Mouse (Mus musculus) hindbrain, postnatal 0 days (tissue): ENCODE measurements at regions not wholly inside any gene's neighbourhood (a gene's known extent, or its start where the extent isn't known, plus 50 kb on each side); places are given as distances from the start of the nearest gene placed in this dataset.
"Not testable (repeated sequence)": the region's sequence is repeated elsewhere in the genome, so short reads cannot be mapped to it uniquely, and the experiment has no call there.

Experiments
- ATAC-seq: fragments of 200-750 bp; cut with Nextera tagmentation; 2 replicates; pipeline ENCODE4 v1.8.0; 2017; ENCODE audit warnings: mild to moderate bottlenecking, moderate TSS enrichment, moderate library complexity
- DNase-seq: peaks from one replicate; pipeline ENCODE4 v3.0.0-alpha.2; 2015; ENCODE audit warnings: low spot score
- H3K27ac ChIP-seq: fragments of 300-500 bp; sonication (generic); 2 replicates; pipeline ENCODE4 v1.5.1; 2014; ENCODE audit warnings: mild to moderate bottlenecking
- H3K27me3 ChIP-seq: fragments of 300-500 bp; sonication (generic); 2 replicates; pipeline ENCODE4 v1.6.1; 2014; ENCODE audit warnings: low read length, mixed read lengths; ENCODE audit not compliant: insufficient read depth
- H3K36me3 ChIP-seq: fragments of 300-500 bp; sonication (generic); 2 replicates; pipeline ENCODE4 v1.6.1; 2014; ENCODE audit warnings: low read length, mixed read lengths; ENCODE audit not compliant: insufficient read depth
- H3K4me1 ChIP-seq: fragments of 300-500 bp; sonication (generic); 2 replicates; pipeline ENCODE4 v1.6.1; 2014; ENCODE audit warnings: antibody characterized with exemption, low read length, mixed read lengths; ENCODE audit not compliant: insufficient read depth
- H3K4me2 ChIP-seq: fragments of 300-500 bp; sonication (generic); 2 replicates; pipeline ENCODE4 v1.6.1; 2014; ENCODE audit warnings: low read depth, mild to moderate bottlenecking, low read length, moderate library complexity, mixed read lengths
- H3K4me3 ChIP-seq: fragments of 300-500 bp; sonication (generic); 2 replicates; pipeline ENCODE4 v1.5.1; 2014; ENCODE audit warnings: low read length
- H3K9ac ChIP-seq: fragments of 300-500 bp; sonication (generic); replicated peaks from 2 replicates; pipeline ENCODE4 v1.6.1; 2014; ENCODE audit warnings: mild to moderate bottlenecking, low read length, moderate library complexity, mixed read lengths
- H3K9me3 ChIP-seq: fragments of 300-500 bp; sonication (generic); 2 replicates; pipeline ENCODE4 v1.6.1; 2016; ENCODE audit warnings: low read length, mixed read lengths
- CTCF ChIP-seq: IDR thresholded peaks from 2 replicates; pipeline ENCODE4 v1.5.1; 2016; ENCODE audit warnings: antibody characterized with exemption, control low read depth, low read depth
- WGBS: fragments of 180-500 bp; shearing (Covaris S2); extraction: QIAGEN DNeasy Blood & Tissue Kit; methylation state at CpG from one replicate; pipeline ENCODE4 v1.1.7; 2014; 5-methylcytosine and 5-hydroxymethylcytosine counted together

DNA sequence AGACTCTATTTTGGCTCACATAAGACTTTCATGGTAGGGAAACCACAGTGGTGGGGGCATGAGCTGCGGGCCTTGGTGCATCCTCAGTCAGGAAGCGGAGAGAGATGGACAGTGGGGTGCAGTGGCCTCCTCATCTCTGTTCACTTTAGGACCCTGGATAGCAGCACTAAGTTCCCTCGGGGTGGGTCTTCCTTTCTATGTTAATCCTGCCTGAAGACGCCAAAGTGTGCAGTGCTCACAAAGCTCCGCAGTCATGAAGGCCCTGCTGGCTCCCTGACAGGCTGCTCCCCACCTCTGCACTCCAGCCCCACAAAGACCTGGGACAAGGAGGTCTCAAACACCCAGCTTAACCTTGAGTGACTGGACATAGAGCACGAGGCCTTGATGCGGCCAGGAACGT, 56.8 kb downstream of the Sox1 start:
- ATAC-seq, result no peak
- no peak for TF ChIP-seq CTCF
- WGBS, result 72% methylated on average over 8 of the region's 8 CpGs

DNA sequence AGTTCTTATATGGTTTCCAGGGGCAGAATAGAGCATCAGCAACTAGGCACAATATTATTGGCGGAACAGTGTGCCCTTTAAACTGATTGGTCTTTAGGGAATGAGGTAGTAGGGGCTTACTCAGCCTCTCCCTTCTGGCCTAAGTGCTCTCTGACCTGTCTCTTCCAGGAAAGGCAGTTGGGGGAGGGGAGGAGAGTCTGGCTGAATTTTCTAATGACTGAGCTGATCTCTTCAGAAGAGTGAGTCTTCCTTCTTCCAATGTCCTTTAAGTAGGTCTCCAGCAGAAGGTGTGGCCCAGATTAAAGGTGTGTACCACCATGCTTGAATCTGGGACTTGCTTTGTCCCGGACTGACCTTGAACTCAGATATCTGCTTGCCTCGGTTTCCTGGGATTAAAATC, 60.3 kb downstream of the Sox1 start:
- not testable (repeated sequence) for H3K4me1 ChIP-seq, H3K4me2 ChIP-seq, H3K36me3 ChIP-seq, ATAC-seq, H3K27me3 ChIP-seq, H3K9ac ChIP-seq, DNase-seq, H3K4me3 ChIP-seq, H3K27ac ChIP-seq, H3K9me3 ChIP-seq
- 97% methylated on average over 3 of the region's 3 CpGs for WGBS

More for the DNA sequence above, 56.8 kb downstream of the Sox1 start:
- Histone ChIP-seq H3K27ac (no peak overlapping the region), H3K27me3 (0 out of 2 replicates have a peak, but pooled peaks cover 5% of the 10 kb centered on the region), H3K4me3 (no peak overlapping the region), H3K36me3 (no peaks in the 10 kb centered on the region), H3K4me2 (no peak overlapping the region), H3K9ac (no peak overlapping the region), H3K4me1 (no peaks in the 10 kb centered on the region), H3K9me3 (no peaks in the 10 kb centered on the region)
- no peak for DNase-seq

DNA sequence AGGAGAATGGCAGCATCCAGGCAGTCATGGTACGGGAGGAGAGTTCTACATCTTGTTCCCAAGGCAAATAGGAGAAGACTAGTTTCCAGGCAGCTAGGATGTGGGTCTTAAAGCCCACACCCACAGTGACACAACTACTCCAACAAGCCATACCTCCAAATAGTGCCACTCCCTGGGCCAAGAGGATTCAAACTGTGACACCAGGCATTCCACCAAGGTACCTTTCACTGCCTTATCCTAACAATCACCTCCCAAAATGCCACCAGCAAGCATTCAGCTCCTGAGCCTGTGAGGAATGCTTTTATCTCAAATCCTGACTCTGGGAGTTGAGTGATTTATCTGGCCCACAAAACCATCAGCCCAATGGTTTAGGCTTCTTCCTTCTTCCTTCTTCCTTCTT, 61.2 kb downstream of the Sox1 start:
- H3K4me1 ChIP-seq, result no peaks in the 10 kb centered on the region
- H3K9me3 ChIP-seq, result no peaks in the 10 kb centered on the region
- no peak overlapping the region for H3K27ac ChIP-seq
- DNase-seq (no peak), ATAC-seq (no peak)
- WGBS, result 91% methylated on average over 1 of the region's 1 CpGs
- no peak for TF ChIP-seq CTCF
- H3K9ac ChIP-seq, result no peak overlapping the region
- H3K36me3 ChIP-seq, result no peaks in the 10 kb centered on the region
- no peaks in the 10 kb centered on the region for H3K27me3 ChIP-seq
- H3K4me2 ChIP-seq, result no peak overlapping the region
- H3K4me3 ChIP-seq, result no peak overlapping the region

DNA sequence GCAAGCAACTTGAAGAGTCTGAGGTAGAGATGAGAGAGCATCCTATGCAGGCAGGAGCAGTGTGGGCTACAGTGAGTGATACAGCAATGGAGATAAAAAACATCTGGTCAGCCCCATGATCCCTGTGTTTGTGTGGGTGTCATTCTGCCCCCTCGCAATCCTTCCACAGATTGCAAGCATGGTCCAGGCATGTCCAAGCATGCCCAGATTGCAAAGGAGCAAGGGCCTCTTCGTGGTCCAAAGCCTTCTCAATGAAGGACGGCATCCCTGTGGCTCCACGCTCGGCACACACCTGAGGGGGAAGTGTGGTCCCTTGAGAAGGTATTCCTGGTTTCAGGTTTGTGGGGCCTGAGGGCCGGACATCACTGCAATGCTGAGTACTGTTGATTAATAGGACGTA, 61.9 kb downstream of the Sox1 start:
- DNase-seq (no peak), ATAC-seq (no peak)
- Histone ChIP-seq H3K36me3 (no peaks in the 10 kb centered on the region), H3K27ac (no peak overlapping the region), H3K9ac (no peak overlapping the region), H3K9me3 (no peaks in the 10 kb centered on the region), H3K4me2 (no peak overlapping the region), H3K4me3 (no peak overlapping the region), H3K4me1 (no peaks in the 10 kb centered on the region), H3K27me3 (no peaks in the 10 kb centered on the region)
- TF ChIP-seq CTCF, result no peak
- 63% methylated on average over 7 of the region's 7 CpGs for WGBS

DNA sequence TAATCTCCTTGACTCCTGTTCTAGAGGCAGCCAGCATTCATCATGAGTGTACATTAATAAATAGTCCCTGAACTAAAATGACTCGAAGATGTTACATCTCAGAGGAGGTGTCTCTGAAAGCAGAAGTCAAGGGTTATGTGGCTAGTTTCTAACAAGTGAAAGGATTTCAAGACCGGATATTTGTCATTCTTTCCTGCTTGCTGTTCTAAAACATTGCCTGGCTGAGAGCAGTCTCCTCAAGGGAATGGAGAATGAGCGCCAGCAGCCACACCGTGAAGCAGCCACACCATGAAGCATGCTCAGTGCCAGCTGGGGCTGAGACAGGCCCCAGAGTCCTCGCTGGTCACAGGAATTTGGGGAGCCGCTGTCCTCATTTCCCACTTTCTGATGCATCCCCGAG, 71.8 kb downstream of the Sox1 start:
- ATAC-seq (no peak), DNase-seq (no peak)
- Histone ChIP-seq H3K9ac (no peak overlapping the region), H3K27me3 (0 out of 2 replicates have a peak, but pooled peaks cover 6% of the 10 kb centered on the region), H3K36me3 (no peaks in the 10 kb centered on the region), H3K4me3 (no peak overlapping the region), H3K27ac (no peak overlapping the region), H3K9me3 (no peaks in the 10 kb centered on the region), H3K4me2 (no peak overlapping the region), H3K4me1 (no peaks in the 10 kb centered on the region)
- TF ChIP-seq CTCF, result no peak
- WGBS, result 69% methylated on average over 7 of the region's 7 CpGs

DNA sequence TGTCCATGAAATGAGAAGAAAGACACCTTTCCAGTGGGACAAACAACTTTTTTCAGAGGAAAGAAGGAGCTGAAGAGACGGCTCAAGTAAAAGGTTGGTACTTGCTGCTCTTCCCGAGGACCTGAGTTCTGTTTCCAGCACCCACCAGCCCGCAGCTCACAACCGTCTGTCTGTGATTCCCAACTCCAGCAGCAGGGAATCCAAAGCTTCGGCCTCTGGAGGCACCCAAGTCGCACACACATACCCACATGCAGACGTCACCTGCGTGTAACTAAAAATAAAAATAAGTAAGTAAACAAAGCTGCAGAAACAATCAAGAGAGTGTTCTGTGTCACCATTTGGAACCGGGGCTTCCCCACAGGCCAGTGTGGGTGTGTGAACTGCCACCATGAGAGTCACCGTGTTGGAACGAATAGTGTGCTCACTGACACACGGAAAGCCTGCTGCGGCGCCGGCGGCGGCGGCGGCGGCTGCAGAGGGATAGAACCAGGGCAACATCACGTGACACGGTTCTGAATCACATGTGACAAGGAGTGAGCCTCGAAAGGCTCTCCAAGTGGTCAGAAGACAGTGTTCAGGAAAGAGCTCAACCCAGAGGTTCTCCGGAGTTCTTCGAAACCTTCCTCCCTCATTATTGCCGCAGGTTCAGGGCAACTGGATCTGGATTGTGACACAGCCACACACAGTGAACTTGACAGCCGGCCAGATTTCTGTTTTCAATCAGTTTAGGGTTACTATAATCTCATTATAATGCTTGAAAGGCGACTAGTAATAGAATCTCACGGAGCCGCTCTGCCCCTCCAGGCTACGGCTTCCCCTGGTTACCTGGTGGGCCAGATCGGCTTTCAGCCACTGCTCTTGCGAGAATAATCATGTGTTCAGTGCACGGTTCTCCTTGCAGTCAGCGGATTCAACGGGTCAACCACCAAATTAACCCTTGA, 72.6 kb downstream of the Sox1 start:
- Histone ChIP-seq H3K9ac (no peak overlapping the region), H3K27ac (no peak overlapping the region), H3K4me3 (no peak overlapping the region), H3K36me3 (no peaks in the 10 kb centered on the region), H3K4me2 (no peak overlapping the region), H3K9me3 (no peaks in the 10 kb centered on the region), H3K27me3 (0 out of 2 replicates have a peak, but pooled peaks cover 6% of the 10 kb centered on the region), H3K4me1 (no peaks in the 10 kb centered on the region)
- 75% methylated on average over 36 of the region's 36 CpGs for WGBS
- no peak for TF ChIP-seq CTCF
- ATAC-seq (no peak), DNase-seq (no peak)
